Mouse (Mus musculus) right cerebral cortex, postnatal 10 days (tissue): Measurements from ENCODE around the gene F5.

ENCODE experiments used
- DNase-seq, 2 experiments: peaks; one replicate each; pipeline ENCODE4 v3.0.0; 2021; ENCODE audit warnings: low spot score in 2 of 2

F5 gene

DNA sequence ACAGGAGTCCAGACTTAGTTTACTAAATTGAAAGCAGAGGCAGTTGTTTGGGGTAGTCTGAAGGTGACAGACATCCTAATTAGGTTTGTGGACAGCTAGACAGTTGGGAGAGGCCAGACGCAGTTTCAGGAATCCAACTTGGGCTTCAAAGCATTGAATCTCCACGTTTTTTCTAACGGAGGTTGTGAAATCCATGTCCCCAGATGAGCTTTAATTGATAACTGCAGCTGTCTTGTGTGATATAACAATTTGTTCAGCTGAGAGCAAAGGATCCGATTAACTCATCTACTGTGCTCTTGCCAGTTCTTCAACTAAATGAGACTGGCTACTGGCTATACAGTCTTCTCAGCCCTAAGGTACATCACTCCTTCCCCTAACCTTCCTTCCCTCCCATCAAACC, 6.9 kb downstream of the F5 start:
- no peak for DNase-seq

DNA sequence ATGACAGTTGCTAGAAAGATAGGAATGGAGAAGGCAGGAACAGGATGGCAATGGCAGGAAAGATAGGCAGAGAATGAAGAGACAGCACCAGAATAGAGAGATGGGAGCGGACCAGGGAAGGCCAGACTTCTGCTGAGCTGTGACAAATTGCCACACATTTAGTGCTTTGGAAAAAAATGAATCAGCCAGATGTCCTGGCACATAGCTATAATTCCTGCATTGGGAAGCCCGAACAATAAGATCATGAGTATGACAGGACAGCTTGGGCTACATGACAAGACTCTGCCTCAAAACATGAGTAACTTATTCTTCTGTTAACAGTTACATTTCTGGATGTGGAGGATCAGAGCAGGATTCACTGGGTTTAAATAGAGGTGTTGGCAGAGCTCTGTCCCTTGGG, 8.1 kb downstream of the F5 start:
- no peak for DNase-seq

DNA sequence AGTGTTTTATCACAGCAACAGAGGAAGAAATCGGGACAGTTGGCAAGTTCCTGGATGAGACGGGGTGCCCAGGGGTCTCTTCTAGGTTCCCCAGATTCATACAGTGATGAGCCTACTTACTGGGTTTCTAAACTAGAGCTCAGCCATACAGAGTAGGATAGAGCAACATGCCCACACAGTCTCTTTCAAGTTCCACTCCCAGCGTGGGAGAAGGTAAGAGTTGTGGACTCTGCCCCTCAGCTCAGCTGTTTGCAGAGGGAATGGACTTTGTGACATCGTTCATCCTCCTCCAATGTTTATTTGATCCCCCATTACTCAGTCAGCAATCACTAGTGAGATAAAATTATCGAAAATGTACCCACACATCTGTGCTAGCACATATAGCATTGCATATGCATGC, 11.1 kb downstream of the F5 start:
- DNase-seq = no peak

GRCm38 (mm10) chr1:164168818-164169217, 17.2 kb downstream of the F5 start:
- no peak for DNase-seq

DNA sequence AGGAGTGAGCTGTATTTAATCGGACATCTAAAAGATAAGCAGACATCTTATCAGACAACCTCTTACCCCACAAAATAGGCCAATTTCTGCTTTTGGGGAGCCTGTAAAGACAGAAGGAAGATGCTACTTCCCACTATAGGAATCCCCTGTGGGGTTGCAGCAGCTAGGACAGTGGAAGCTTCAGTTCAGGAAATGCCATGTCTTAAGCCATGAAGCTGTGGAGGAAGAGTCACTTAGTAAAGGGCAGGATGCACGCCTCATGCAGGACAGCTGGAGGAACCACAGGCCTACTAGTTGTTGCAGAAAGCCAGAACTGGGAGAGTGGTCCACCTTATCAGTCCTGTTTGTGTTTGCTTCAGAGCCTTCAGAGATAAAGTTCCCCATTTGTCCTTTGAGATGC, 18.8 kb downstream of the F5 start:
- no peak for DNase-seq

DNA sequence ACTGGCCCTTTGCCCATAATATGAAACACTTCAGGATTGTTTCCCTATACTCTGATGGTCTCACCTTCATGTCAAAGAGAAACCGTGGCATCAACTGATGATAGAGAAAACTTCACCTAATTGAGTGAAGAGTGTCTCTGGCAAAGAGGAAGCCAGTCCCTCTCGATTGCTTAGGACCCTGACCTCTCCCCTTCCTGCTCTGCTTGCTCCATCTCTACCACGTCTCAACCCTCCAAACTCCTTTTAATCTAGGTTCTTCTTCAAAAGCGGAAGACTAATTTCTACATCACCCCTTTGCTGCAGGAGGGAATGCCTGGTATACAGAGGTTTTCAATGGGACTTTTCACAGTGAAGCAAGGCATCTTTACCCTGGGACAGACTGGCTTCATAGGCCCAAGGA, 21.5 kb downstream of the F5 start:
- no peak for DNase-seq

DNA sequence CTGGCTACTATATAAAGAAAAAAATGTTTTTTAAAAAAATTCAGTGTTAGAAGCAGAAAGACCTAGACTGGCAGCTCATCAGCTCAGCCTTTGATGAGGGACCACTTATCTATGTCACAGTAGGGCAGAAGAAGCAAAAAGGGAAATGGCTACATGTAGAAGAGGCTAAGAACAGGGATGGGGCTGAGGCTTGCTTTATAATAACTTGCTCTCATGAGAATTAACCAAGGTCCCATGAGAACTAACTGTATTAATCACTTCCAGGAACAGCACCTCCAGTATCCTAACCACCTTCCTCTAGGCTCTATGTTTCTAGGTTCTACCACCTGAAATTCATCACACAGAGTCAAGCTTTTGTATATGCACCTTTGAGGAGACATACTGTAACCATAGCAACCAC, 25.2 kb downstream of the F5 start:
- DNase-seq = no peak

DNA sequence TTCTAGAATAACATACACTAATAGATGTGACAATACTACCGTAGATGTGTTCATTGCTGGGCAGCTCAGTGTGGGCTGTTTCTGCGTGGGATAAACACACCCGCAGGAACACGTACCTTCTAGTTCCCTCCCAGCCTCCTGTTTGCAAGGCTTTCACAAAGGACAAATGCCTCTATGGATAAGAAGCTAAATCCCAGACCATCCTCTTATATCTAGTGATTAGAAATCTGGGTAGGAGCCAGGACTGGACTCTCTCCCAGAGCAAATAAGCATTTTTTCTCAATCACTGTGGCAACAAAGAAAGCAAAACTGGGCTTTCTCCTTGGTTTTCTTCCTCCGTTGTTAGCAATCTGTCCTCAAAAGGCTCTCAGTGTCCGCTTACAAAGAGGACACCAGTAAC, 26.8 kb downstream of the F5 start:
- peak; percentile 23 to 43 for DNase-seq

DNA sequence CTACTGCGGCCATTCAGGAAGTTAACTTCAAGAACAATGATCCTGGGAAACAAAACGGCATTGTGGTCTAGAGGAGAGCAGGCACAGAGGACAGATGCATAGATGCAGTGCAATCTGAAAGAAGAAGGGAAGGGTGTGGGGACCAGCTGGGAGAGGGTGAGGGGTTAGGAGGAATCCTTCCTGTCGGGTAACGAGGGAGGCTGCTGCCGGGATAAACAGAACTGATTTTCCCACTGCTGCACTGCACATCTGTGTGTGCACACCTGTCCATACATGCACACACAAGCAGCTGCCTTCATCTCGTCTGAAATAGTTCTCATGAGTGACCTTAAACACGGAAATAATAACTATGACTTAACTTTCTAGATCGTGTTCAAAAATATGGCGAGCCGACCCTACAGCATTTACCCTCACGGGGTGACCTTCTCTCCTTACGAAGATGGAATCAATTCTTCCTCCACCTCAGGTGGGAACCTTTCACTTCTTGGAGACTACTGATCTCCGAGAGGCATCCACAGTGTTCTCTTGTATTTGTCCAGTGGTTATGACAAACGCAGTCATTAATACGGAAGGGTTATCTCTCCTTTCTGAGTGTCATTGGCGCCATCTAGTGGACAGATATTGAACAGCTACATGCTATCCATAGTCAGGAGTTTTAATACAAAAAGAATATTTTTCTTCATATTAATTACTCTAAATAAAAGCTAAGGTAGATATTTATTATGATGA, 32.7 kb downstream of the F5 start:
- peak; percentile 56 to 74 for DNase-seq

GRCm38 (mm10) chr1:164184871-164185223, 33.2 kb downstream of the F5 start:
- DNase-seq = no peak

GRCm38 (mm10) chr1:164185316-164185715, 33.7 kb downstream of the F5 start:
- peak in 1 of 2 experiments; percentile 35 for DNase-seq

DNA sequence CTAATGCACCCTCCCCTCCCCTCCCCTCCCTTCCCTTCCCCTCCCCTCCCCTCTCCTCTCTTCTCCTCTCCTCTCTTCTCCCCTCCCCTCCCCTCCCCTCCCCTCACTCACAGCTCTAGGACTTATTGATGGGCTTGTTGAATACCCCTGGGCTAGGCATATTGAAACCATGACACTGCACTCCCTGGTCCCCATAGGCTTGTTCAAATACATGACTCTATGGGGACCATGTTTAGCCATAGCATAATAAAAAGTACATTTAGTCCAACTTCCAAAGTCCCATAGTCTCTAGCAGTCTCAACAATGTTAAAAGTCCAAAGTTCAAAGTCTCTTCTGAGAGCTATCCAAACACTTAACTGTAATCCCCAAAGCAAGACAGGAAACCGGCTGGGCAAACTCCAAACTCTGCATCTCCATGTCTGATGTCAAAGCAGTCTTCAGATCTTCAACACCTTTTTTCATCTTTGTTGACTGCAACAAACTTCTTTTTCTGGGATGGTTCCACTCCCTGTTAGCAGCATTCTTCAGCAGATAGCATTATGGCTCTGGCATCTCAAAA, 35.4 kb downstream of the F5 start:
- no peak for DNase-seq

- no peak for DNase-seq
Measured at GRCm38 (mm10) chr1:164199551-164199950, 47.9 kb downstream of the F5 start.

DNA sequence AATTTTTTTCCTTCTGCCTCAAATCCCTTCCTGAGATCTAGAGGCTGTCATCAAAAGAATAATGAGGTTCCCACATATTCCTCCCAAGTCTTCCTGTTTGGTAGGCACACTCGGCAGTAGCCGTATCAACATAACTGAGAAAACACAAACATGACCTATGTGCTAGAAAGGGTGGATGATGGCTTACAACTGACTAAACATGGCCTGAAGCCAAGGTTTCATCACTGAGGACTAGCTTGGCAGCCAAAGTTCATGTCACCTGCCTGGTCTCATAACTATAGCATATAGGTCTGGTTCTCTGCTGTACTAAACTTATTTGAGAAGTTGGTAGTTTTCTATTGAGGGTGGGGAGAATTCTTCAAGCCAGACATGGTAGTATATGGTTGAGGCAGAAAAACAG, 56.8 kb downstream of the F5 start:
- no peak for DNase-seq

- no peak for DNase-seq
Measured at GRCm38 (mm10) chr1:164210899-164211298, 59.3 kb downstream of the F5 start.

GRCm38 (mm10) chr1:164212686-164213085, 61.0 kb downstream of the F5 start:
- no peak for DNase-seq

DNA sequence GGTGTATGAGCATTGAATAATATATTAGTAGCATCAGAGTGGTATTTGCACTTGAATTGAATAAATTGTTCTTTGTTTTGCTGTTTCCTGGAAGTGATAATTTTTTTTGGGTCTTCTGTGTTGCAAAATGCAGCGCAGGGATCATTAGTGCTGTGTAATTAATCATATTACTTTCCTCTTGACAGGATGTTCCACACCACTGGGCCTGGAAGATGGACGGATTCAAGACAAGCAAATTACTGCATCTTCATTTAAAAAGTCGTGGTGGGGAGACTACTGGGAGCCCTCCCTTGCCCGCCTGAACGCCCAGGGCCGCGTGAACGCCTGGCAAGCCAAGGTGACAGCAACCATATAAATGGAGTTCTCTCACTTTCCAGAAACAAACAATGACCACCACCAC, 62.6 kb downstream of the F5 start:
- no peak for DNase-seq

DNA sequence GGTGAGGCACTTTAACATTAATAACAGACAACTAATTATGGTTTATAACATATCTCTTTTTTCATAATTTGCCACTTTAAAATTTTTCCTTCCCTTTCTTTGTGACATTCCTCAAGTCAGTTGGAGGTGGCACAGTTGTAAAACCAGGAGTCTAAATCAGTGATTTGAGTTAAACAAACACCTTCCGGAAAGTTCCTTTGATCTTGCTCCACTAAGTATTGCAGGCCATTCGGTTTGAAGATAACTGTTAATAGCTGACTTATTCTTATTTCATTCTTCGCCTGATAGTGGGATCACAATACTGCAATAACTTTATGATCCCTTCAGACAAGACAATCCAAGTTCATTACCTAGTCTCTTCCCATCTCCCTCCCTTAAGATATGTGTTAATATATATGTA, 63.5 kb downstream of the F5 start:
- DNase-seq = no peak

- no peak for DNase-seq
Measured at GRCm38 (mm10) chr1:164215540-164215939, 63.9 kb downstream of the F5 start.

DNA sequence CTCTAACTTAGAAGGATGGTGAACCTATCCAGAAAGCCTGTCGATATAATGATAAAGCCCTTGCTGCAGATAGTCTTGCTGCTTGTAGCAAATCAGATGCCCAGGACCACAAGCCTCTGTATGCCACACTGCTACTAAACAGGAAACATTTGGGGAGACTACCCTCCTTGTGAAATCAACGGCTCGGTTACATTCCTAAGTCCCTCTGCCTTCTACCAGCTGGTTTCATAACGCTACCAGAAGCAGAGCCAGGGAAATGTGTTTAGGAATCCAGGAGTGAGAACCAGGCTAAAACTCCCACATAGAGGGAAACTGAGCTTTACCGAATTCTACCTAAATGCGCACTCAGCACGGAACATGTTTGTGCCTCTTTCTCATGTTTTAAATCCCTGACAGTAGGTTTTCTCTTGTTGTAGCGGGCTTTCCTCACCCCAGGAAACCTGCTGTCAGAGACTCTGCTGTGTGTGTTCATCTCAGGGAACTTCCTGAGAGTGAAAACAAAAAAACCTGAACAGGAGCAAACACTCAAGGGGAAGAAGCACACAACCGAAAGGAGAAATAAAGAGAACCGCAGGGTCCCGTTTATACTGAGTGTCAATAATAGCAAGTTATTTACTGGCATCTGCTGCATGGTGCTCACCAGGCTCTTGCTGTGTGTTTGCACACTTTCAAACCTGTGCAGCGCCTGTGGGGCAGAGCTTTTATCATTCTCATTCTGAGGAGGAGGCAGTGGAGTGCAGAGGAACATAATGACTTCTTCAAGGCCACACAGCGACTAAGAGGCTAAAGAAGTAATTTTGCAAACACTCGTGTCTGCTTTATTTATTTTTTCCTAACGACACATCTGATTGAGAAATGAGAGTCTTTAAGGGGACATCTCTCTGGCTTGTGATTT, 66.4 kb downstream of the F5 start:
- DNase-seq = no peak

DNA sequence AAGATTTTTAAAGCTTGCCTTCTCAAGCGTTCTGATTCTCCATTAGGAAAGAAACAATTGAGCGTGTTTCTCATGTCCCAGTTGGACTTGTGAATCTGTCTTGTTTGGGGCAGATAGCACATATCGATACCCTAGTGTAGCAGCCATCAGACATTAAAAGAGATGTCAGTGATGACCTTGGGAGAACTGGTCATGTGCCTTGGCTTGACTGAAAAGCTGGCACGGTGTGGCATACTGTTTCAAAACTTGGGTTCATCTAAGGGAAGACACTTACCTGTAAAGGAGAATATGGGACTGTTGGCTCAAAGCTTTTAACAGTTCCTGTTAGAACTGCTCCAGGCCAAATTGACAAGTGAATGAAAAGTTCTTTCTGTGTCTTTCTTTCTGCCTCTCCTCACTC, 68.6 kb downstream of the F5 start:
- DNase-seq = no peak

DNA sequence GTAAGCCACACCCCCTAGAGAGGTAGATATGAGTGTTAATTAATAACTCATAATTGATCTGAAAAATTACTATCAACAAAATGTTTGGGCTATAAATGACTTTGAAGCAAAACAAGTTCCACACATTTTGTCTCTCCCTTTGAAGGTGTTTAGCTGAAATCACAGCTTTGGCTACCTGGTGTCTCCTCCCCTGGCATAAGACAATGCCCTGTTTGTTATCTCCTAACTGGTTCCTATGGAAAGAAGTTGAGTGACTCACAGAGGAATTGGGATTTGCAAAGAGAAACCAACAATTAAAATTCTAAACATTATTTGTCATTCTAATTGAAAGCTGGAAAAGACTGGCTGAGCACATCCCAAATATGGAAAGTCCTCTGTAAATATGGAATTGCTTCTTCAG, 71.5 kb downstream of the F5 start:
- no peak for DNase-seq
